Mouse (Mus musculus) limb, embryonic 15.5 days (tissue): ENCODE results near the gene Dnajc5. TPM values are rescaled to one million over a fixed set of nuclear protein-coding genes. Genes with fewer than 3 reads are reported as not detected.
"Not testable (repeated sequence)": the region's sequence is repeated elsewhere in the genome, so short reads cannot be mapped to it uniquely, and the experiment has no call there.

Experiments used
- ATAC-seq: fragments of 200-750 bp; cut with Nextera tagmentation; 2 replicates; pipeline ENCODE4 v1.8.0; 2017; ENCODE audit warnings: low read depth, moderate TSS enrichment; ENCODE audit not compliant: insufficient number of reproducible peaks, low FRiP score, low TSS enrichment
- H3K27ac ChIP-seq: fragments of 300-500 bp; sonication (generic); 2 replicates; pipeline ENCODE4 v1.5.1; 2015; ENCODE audit warnings: moderate library complexity, mild to moderate bottlenecking, inconsistent platforms
- H3K27me3 ChIP-seq: fragments of 300-500 bp; sonication (generic); 2 replicates; pipeline ENCODE4 v1.6.1; 2015; ENCODE audit warnings: inconsistent platforms
- H3K36me3 ChIP-seq: fragments of 300-500 bp; sonication (generic); 2 replicates; pipeline ENCODE4 v1.6.1; 2015; ENCODE audit warnings: inconsistent platforms
- H3K4me1 ChIP-seq: fragments of 300-500 bp; sonication (generic); 2 replicates; pipeline ENCODE4 v1.6.1; 2015; ENCODE audit warnings: inconsistent platforms
- H3K4me2 ChIP-seq: fragments of 300-500 bp; sonication (generic); 2 replicates; pipeline ENCODE4 v1.6.1; 2015; ENCODE audit warnings: mild to moderate bottlenecking, inconsistent platforms
- H3K4me3 ChIP-seq: fragments of 300-500 bp; sonication (generic); 2 replicates; pipeline ENCODE4 v1.5.1; 2015; ENCODE audit warnings: mild to moderate bottlenecking, inconsistent platforms
- H3K9ac ChIP-seq: fragments of 300-500 bp; sonication (generic); 2 replicates; pipeline ENCODE4 v1.6.1; 2015; ENCODE audit warnings: inconsistent platforms
- H3K9me3 ChIP-seq: fragments of 300-500 bp; sonication (generic); 2 replicates; pipeline ENCODE4 v1.6.1; 2016; ENCODE audit warnings: inconsistent platforms
- WGBS: fragments of 180-500 bp; shearing (Covaris S2); methylation state at CpG from one replicate; pipeline ENCODE4 v1.1.7; 2015; 5-methylcytosine and 5-hydroxymethylcytosine counted together
- polyA plus RNA-seq: library from polyadenylated mRNA; unstranded; fragments of >200 nt; fragmentation: Nextera tagmentation; extraction: Ambion mirVana; gene quantifications from 2 replicates; pipeline ENCODE4 v1.2.1, GENCODE M21; 2015

Gene Dnajc5
- polyA plus RNA-seq, 1 experiment from 2014 or later = 89.5 TPM

- Histone ChIP-seq H3K4me1 (peaks cover 16% of the 10 kb centered on the region), H3K9me3 (no peaks in the 10 kb centered on the region), H3K9ac (no peak within 1 kb of the TSS), H3K27me3 (no peaks in the 10 kb centered on the region), H3K4me3 (no peak within 1 kb of the TSS), H3K36me3 (no peaks in the 10 kb centered on the region), H3K4me2 (no peak within 1 kb of the TSS), H3K27ac (no peak within 1 kb of the TSS)
- no peak for ATAC-seq
- 82% methylated on average over 31 of the region's 31 CpGs for WGBS
Measured at GRCm38 (mm10) chr2:181493156-181493927, 26.9 kb upstream of the Dnajc5 start, which contains the start of gene Abhd16b. TSS of gene Abhd16b (plus strand) at chr2:181493206.

DNA sequence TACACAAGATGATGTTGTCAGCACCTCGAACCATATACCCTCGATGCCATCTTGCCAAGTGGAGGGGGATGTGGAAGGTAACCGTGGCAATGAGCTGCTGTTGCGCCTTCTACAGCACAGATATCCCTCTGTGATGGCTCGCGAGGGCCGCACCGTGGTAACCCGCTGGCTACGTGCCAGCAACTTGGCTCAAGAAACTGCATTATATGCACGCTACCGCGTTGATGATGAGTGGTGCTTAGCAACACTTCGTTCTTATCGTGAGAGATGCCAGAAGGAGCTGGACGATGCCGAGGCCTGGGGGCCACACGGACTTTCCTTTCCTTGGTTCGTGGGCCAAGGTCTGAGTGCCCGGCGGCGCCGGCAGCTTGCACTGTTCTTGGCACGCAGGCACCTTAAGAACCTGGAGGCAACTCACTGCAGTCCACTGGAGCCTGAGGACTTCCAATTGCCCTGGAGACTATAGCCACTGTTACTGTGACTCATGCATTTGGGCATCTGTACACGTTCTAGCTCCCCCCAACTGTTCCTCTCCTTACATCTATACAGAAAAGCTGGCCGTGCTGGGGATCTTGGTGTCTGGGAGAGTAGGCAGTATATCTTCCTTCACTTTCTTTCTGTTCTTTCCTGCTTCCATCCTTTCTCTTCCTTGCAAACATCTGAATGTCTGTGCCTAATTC is 25.9 kb upstream of the Dnajc5 start:
- Histone ChIP-seq H3K4me3 (no peak overlapping the region), H3K27ac (no peak overlapping the region), H3K27me3 (no peaks in the 10 kb centered on the region), H3K4me1 (peaks cover 19% of the 10 kb centered on the region), H3K9ac (no peak overlapping the region), H3K36me3 (peaks cover 1% of the 10 kb centered on the region; the same call in 1 of the 2 replicates), H3K4me2 (no peak overlapping the region), H3K9me3 (no peaks in the 10 kb centered on the region)
- WGBS = 77% methylated on average over 26 of the region's 26 CpGs
- ATAC-seq = no peak

GRCm38 (mm10) chr2:181495845-181496244 is 24.4 kb upstream of the Dnajc5 start:
- not testable (repeated sequence) for H3K9ac ChIP-seq, ATAC-seq, H3K27ac ChIP-seq, H3K9me3 ChIP-seq, H3K27me3 ChIP-seq
- peak overlapping the region; percentile 62; the same call in 1 of the 2 replicates for H3K4me3 ChIP-seq
- H3K36me3 ChIP-seq = peaks cover 15% of the 10 kb centered on the region
- WGBS = 55% methylated on average over 8 of the region's 8 CpGs
- peaks cover 19% of the 10 kb centered on the region for H3K4me1 ChIP-seq
- H3K4me2 ChIP-seq = peak overlapping the region; percentile 79; the same call in 1 of the 2 replicates

- Histone ChIP-seq H3K4me1 (peaks cover 19% of the 10 kb centered on the region), H3K4me3 (peak overlapping the region; percentile 62), H3K36me3 (peaks cover 20% of the 10 kb centered on the region), H3K9me3 (no peaks in the 10 kb centered on the region), H3K9ac (0 out of 2 replicates have a peak overlapping the region, but pooled peaks have one; percentile 7), H3K4me2 (peak overlapping the region; percentile 79), H3K27me3 (no peaks in the 10 kb centered on the region), H3K27ac (peak overlapping the region; percentile 90)
- peak; percentile 21; the same call in 1 of the 2 replicates for ATAC-seq
- WGBS = 11% methylated on average over 8 of the region's 8 CpGs
Measured at GRCm38 (mm10) chr2:181496281-181496680, 24.0 kb upstream of the Dnajc5 start.

GRCm38 (mm10) chr2:181496831-181497547 is 23.3 kb upstream of the Dnajc5 start, which contains the start of gene Tpd52l2:
TSS of gene Tpd52l2 (plus strand) at chr2:181497142.
- ATAC-seq = peak; percentile 95
- peaks cover 27% of the 10 kb centered on the region for H3K36me3 ChIP-seq
- peak within 1 kb of the TSS; percentile 77 for H3K9ac ChIP-seq
- under 1% methylated on average over 46 of the region's 46 CpGs for WGBS
- peak within 1 kb of the TSS; percentile 90 for H3K27ac ChIP-seq
- H3K4me3 ChIP-seq = peak within 1 kb of the TSS; percentile 62
- peaks cover 18% of the 10 kb centered on the region for H3K4me1 ChIP-seq
- H3K4me2 ChIP-seq = peak within 1 kb of the TSS; percentile 85
- no peaks in the 10 kb centered on the region for H3K27me3 ChIP-seq
- no peaks in the 10 kb centered on the region for H3K9me3 ChIP-seq

GRCm38 (mm10) chr2:181497548-181497875 is 22.8 kb upstream of the Dnajc5 start:
- under 1% methylated on average over 12 of the region's 12 CpGs for WGBS
- Histone ChIP-seq H3K4me3 (peak overlapping the region; percentile 62), H3K27ac (peak overlapping the region; percentile 90)

GRCm38 (mm10) chr2:181498644-181499043 is 21.6 kb upstream of the Dnajc5 start:
- Histone ChIP-seq H3K4me2 (no peak overlapping the region), H3K4me1 (peaks cover 16% of the 10 kb centered on the region), H3K9me3 (no peaks in the 10 kb centered on the region), H3K4me3 (no peak overlapping the region), H3K27ac (no peak overlapping the region), H3K36me3 (peaks cover 42% of the 10 kb centered on the region), H3K9ac (no peak overlapping the region), H3K27me3 (no peaks in the 10 kb centered on the region)
- 70% methylated on average over 4 of the region's 4 CpGs for WGBS
- no peak for ATAC-seq

More at GRCm38 (mm10) chr2:181497548-181497875, 22.8 kb upstream of the Dnajc5 start:
- peak overlapping the region; percentile 85 for H3K4me2 ChIP-seq
- peak overlapping the region; percentile 77 for H3K9ac ChIP-seq
- no peaks in the 10 kb centered on the region for H3K9me3 ChIP-seq
- peaks cover 16% of the 10 kb centered on the region for H3K4me1 ChIP-seq
- H3K36me3 ChIP-seq = peaks cover 32% of the 10 kb centered on the region
- H3K27me3 ChIP-seq = no peaks in the 10 kb centered on the region
- peak; percentile 33; the same call in 1 of the 2 replicates for ATAC-seq

GRCm38 (mm10) chr2:181509191-181509590 is 11.1 kb upstream of the Dnajc5 start:
- Histone ChIP-seq H3K4me3 (no peak overlapping the region), H3K27me3 (no peaks in the 10 kb centered on the region), H3K9ac (no peak overlapping the region), H3K36me3 (peaks cover 85% of the 10 kb centered on the region), H3K9me3 (no peaks in the 10 kb centered on the region), H3K27ac (no peak overlapping the region), H3K4me2 (no peak overlapping the region), H3K4me1 (no peaks in the 10 kb centered on the region)
- ATAC-seq = no peak
- WGBS = 82% methylated on average over 2 of the region's 2 CpGs

GRCm38 (mm10) chr2:181511231-181511630 is 9.1 kb upstream of the Dnajc5 start:
- H3K27me3 ChIP-seq = no peaks in the 10 kb centered on the region
- peaks cover 89% of the 10 kb centered on the region for H3K36me3 ChIP-seq
- no peak overlapping the region for H3K4me3 ChIP-seq
- no peak overlapping the region for H3K27ac ChIP-seq
- H3K4me1 ChIP-seq = no peaks in the 10 kb centered on the region
- H3K4me2 ChIP-seq = no peak overlapping the region
- ATAC-seq = no peak
- WGBS = 94% methylated on average over 8 of the region's 8 CpGs
- no peaks in the 10 kb centered on the region for H3K9me3 ChIP-seq
- no peak overlapping the region for H3K9ac ChIP-seq

GRCm38 (mm10) chr2:181519201-181519600 is 1.1 kb upstream of the Dnajc5 start:
- Histone ChIP-seq H3K9me3 (no peaks in the 10 kb centered on the region), H3K36me3 (peaks cover 35% of the 10 kb centered on the region), H3K9ac (peak overlapping the region; percentile 90; the same call in 1 of the 2 replicates), H3K4me3 (peak overlapping the region; percentile 96), H3K4me2 (peak overlapping the region; percentile 51), H3K27ac (peak overlapping the region; percentile 97), H3K4me1 (peaks cover 17% of the 10 kb centered on the region), H3K27me3 (no peaks in the 10 kb centered on the region)
- 75% methylated on average over 3 of the region's 3 CpGs for WGBS
- no peak for ATAC-seq

- no peaks in the 10 kb centered on the region for H3K9me3 ChIP-seq
- peaks cover 17% of the 10 kb centered on the region for H3K4me1 ChIP-seq
- peaks cover 21% of the 10 kb centered on the region for H3K36me3 ChIP-seq
- H3K4me2 ChIP-seq = peak overlapping the region; percentile 51
- no peaks in the 10 kb centered on the region for H3K27me3 ChIP-seq
- ATAC-seq = no peak
- peak overlapping the region; percentile 90 for H3K9ac ChIP-seq
- H3K27ac ChIP-seq = peak overlapping the region; percentile 97
- WGBS = 0% methylated on average over 17 of the region's 17 CpGs
- peak overlapping the region; percentile 96 for H3K4me3 ChIP-seq
Measured at GRCm38 (mm10) chr2:181520936-181521227, 597 bp downstream of the Dnajc5 start.
